Mouse (Mus musculus): ENCODE measurements around the gene Hnrnpr. TPM values are rescaled to one million over a fixed set of nuclear protein-coding genes. Genes with fewer than 3 reads are reported as not detected.

Gene Hnrnpr
- total and polyA plus RNA-seq, 2 experiments from 2014 or later: 25.1 to 70.0 TPM

DNA sequence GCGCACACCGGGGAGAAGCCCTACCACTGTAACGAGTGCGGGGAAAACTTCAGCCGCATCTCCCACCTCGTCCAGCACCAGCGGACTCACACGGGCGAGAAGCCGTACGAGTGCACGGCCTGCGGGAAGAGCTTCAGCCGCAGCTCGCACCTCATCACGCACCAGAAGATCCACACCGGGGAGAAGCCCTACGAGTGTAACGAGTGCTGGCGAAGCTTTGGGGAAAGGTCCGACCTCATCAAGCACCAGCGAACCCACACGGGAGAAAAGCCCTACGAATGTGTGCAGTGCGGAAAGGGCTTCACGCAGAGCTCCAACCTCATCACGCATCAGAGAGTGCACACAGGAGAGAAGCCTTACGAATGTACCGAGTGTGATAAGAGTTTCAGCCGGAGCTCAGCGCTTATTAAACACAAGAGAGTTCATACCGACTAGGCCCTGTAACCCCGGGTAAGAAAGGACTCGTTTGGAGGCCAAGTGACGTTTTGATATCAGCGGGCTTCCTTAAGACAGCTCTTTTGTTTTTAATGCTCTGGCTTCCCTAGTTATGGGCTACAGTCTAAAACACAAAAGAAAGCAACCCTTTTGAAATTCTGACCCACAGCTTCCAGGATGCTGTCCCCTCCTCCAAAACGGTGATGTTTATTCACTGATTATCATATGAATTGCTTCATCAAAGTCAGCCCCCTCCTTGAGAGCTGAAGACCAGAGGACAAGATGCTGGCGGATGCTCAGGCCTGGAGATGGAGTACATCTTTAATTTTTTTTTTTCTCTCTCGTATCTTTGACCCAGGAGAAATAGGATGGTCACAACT lies 19.8 kb upstream of the Hnrnpr start:
- 0 out of 2 replicates have a peak, but pooled peaks cover 5% of the 10 kb centered on the region for H3K4me1 ChIP-seq (ENCODE audit: control insufficient read depth, insufficient read depth)
- no peak overlapping the region for H3K9ac ChIP-seq (replicated peaks; ENCODE audit: low read depth, low read length)
- no peak overlapping the region for H3K4me3 ChIP-seq (ENCODE audit: low read depth, low read length)
- ATAC-seq (ENCODE audit: insufficient read depth, low read depth): no peak
- H3K27me3 ChIP-seq (ENCODE audit: control insufficient read depth, insufficient read depth, low read length): no peaks in the 10 kb centered on the region
- TF ChIP-seq EP300 (IDR thresholded peaks at IDR 0.05; ENCODE audit: low read depth) (no peak), CTCF (IDR thresholded peaks at IDR 0.05; ENCODE audit: low read depth) (no peak)
- H3K4me2 ChIP-seq (ENCODE audit: low read depth, low read length): no peak overlapping the region
- H3K36me3 ChIP-seq (replicated peaks; ENCODE audit: control insufficient read depth, insufficient read depth, low read length): peaks cover 77% of the 10 kb centered on the region
- H3K27ac ChIP-seq (ENCODE audit: low read depth): no peak overlapping the region
- no peak for DNase-seq (ENCODE audit: low spot score)
- 78% methylated on average over 39 of the region's 39 CpGs for WGBS
- no peaks in the 10 kb centered on the region for H3K9me3 ChIP-seq (replicated peaks; ENCODE audit: control insufficient read depth, low read length)

DNA sequence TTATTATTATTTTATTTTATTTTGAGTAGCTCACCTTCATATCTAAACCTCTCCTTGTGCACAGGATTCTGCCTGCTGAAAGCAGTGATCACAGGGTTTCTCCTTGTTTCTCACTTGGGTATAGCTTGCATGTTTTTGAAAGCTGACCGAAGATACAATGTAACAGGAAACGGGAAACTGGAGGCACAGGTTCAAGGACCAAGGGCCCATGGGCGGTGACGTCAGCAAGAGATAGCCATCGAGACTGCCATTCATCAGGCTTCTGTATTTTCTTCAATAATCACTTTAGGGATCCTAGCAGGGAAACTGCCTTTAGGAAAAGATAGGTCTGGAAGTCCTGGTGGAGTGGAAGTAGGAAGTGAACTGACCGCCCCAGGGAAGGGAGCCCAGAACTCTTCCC lies 19.1 kb upstream of the Hnrnpr start:
- DNase-seq (ENCODE audit: low spot score): no peak
- WGBS: 73% methylated on average over 6 of the region's 6 CpGs
- no peak overlapping the region for H3K4me2 ChIP-seq (ENCODE audit: low read depth, low read length)
- TF ChIP-seq EP300 (IDR thresholded peaks at IDR 0.05; ENCODE audit: low read depth) (no peak), CTCF (IDR thresholded peaks at IDR 0.05; ENCODE audit: low read depth) (no peak)
- peaks cover 77% of the 10 kb centered on the region for H3K36me3 ChIP-seq (replicated peaks; ENCODE audit: control insufficient read depth, insufficient read depth, low read length)
- H3K9me3 ChIP-seq (replicated peaks; ENCODE audit: control insufficient read depth, low read length): no peaks in the 10 kb centered on the region
- no peak overlapping the region for H3K9ac ChIP-seq (replicated peaks; ENCODE audit: low read depth, low read length)
- no peaks in the 10 kb centered on the region for H3K27me3 ChIP-seq (ENCODE audit: control insufficient read depth, insufficient read depth, low read length)
- H3K4me1 ChIP-seq (ENCODE audit: control insufficient read depth, insufficient read depth): 0 out of 2 replicates have a peak, but pooled peaks cover 1% of the 10 kb centered on the region
- no peak overlapping the region for H3K27ac ChIP-seq (ENCODE audit: low read depth)
- H3K4me3 ChIP-seq (ENCODE audit: low read depth, low read length): no peak overlapping the region
- no peak for ATAC-seq (ENCODE audit: insufficient read depth, low read depth)

DNA sequence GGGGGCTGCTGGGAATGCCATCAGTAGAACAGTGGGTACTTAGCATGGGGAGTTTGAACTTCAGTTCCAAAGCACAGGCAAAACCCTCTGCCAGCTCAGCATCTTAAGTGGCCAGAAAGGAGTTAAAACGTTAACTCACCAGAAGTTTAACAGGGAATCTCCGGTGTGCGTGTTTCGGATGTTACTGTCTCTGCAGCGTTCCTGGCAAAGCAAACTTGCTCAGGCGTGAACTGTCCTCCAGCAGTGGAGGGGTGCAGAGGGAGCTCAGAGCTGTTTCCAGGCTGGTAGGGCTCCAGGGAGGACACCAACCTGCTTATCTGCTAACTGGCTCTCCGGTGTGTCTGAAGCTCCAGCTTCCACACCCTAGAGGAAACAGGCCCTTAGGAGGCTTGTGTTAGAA lies 14.8 kb upstream of the Hnrnpr start:
- no peak overlapping the region for H3K9ac ChIP-seq (replicated peaks; ENCODE audit: low read depth, low read length)
- peaks cover 37% of the 10 kb centered on the region for H3K36me3 ChIP-seq (replicated peaks; ENCODE audit: control insufficient read depth, insufficient read depth, low read length)
- no peaks in the 10 kb centered on the region for H3K4me1 ChIP-seq (ENCODE audit: control insufficient read depth, insufficient read depth)
- no peak overlapping the region for H3K27ac ChIP-seq (ENCODE audit: low read depth)
- TF ChIP-seq EP300 (IDR thresholded peaks at IDR 0.05; ENCODE audit: low read depth) (no peak), CTCF (IDR thresholded peaks at IDR 0.05; ENCODE audit: low read depth) (no peak)
- no peaks in the 10 kb centered on the region for H3K9me3 ChIP-seq (replicated peaks; ENCODE audit: control insufficient read depth, low read length)
- 60% methylated on average over 7 of the region's 7 CpGs for whole genome bisulfite sequencing
- H3K4me3 ChIP-seq (ENCODE audit: low read depth, low read length): no peak overlapping the region
- no peaks in the 10 kb centered on the region for H3K27me3 ChIP-seq (ENCODE audit: control insufficient read depth, insufficient read depth, low read length)
- H3K4me2 ChIP-seq (ENCODE audit: low read depth, low read length): no peak overlapping the region
- ATAC-seq (ENCODE audit: insufficient read depth, low read depth): no peak
- DNase-seq (ENCODE audit: low spot score): no peak

- DNase-seq (ENCODE audit: low spot score) (no peak), ATAC-seq (ENCODE audit: insufficient read depth, low read depth) (no peak)
- Histone ChIP-seq H3K4me3 (ENCODE audit: low read depth, low read length) (no peak overlapping the region), H3K36me3 (replicated peaks; ENCODE audit: control insufficient read depth, insufficient read depth, low read length) (no peaks in the 10 kb centered on the region), H3K27me3 (ENCODE audit: control insufficient read depth, insufficient read depth, low read length) (no peaks in the 10 kb centered on the region), H3K9ac (replicated peaks; ENCODE audit: low read depth, low read length) (no peak overlapping the region), H3K4me2 (ENCODE audit: low read depth, low read length) (no peak overlapping the region), H3K4me1 (ENCODE audit: control insufficient read depth, insufficient read depth) (no peaks in the 10 kb centered on the region), H3K9me3 (replicated peaks; ENCODE audit: control insufficient read depth, low read length) (no peaks in the 10 kb centered on the region), H3K27ac (ENCODE audit: low read depth) (no peak overlapping the region)
- 26% methylated on average over 4 of the region's 4 CpGs for WGBS
- no peak for TF ChIP-seq CTCF (IDR thresholded peaks at IDR 0.05; ENCODE audit: low read depth)
- TF ChIP-seq EP300 (IDR thresholded peaks at IDR 0.05; ENCODE audit: low read depth): no peak
These were observed 8.3 kb upstream of the Hnrnpr start for GRCm38 (mm10) chr4:136302462-136302861.

DNA sequence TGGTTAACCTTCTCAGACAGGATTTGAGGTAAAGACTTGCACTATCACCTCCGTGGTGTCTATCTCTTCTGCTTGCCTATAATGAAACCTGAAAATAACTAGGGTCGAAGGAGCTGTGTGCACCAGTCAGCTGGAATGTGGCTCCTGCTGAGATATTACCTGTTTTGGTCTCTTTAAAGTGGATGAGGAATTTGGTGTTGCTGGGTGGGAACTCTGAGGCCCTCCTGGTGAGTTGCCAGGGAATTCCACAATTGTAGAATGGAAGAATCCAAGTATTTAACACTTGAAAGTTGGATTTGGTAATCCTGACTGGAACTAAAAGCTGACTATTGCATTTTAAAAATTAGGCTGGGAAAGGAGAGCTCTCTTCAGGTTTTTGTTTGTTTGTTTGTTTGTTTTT lies 6.6 kb upstream of the Hnrnpr start:
- ATAC-seq (ENCODE audit: insufficient read depth, low read depth): no peak

More for the DNA sequence above, 6.6 kb upstream of the Hnrnpr start:
- no peaks in the 10 kb centered on the region for H3K4me1 ChIP-seq (ENCODE audit: control insufficient read depth, insufficient read depth)
- no peak for DNase-seq (ENCODE audit: low spot score)
- H3K36me3 ChIP-seq (replicated peaks; ENCODE audit: control insufficient read depth, insufficient read depth, low read length): no peaks in the 10 kb centered on the region
- H3K27me3 ChIP-seq (ENCODE audit: control insufficient read depth, insufficient read depth, low read length): no peaks in the 10 kb centered on the region
- no peak overlapping the region for H3K4me3 ChIP-seq (ENCODE audit: low read depth, low read length)
- H3K27ac ChIP-seq (ENCODE audit: low read depth): no peak overlapping the region
- 15% methylated on average over 2 of the region's 2 CpGs for WGBS
- TF ChIP-seq EP300 (IDR thresholded peaks at IDR 0.05; ENCODE audit: low read depth): no peak
- TF ChIP-seq CTCF (IDR thresholded peaks at IDR 0.05; ENCODE audit: low read depth): no peak
- no peak overlapping the region for H3K9ac ChIP-seq (replicated peaks; ENCODE audit: low read depth, low read length)
- H3K4me2 ChIP-seq (ENCODE audit: low read depth, low read length): no peak overlapping the region
- no peaks in the 10 kb centered on the region for H3K9me3 ChIP-seq (replicated peaks; ENCODE audit: control insufficient read depth, low read length)
